Mouse (Mus musculus): ENCODE measurements at regions not wholly inside any gene's neighbourhood (a gene's known extent, or its start where the extent isn't known, plus 50 kb on each side); places are given as distances from the start of the nearest gene placed in this dataset.

DNA sequence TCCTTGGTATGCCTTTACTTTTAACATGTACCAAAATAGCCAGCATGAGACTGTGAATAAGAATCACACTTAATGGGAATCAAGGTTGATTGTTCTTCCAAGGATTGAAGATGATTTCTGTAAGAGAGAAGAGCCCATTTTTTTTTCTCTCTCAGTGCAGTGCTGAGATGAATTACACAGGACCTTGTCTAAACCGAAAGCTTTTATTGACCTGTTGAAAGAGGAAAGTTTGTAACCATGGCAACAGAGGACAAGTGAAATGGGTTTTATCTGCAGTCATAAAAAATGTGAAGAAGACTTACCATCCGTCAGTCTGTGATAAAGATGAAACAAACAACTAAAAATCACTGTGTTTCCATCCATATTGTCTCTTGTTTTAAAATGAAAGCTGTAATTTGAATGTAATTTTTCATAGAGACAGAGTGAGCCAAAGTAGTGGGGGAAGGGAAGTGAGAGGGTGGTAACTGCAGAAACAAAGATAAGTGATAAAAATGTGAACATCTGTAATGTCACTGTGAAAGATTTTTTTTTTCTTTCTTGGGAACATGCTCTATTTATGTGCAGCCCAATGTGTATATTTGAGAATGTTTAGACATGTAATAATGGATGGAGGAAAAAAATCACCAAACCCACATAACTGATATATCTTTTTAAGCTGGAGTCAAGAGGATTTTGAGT, 661.9 kb downstream of the Basp1 start:
- no peak for DNase-seq (ENCODE audit: low spot score in 2 of 2)

DNA sequence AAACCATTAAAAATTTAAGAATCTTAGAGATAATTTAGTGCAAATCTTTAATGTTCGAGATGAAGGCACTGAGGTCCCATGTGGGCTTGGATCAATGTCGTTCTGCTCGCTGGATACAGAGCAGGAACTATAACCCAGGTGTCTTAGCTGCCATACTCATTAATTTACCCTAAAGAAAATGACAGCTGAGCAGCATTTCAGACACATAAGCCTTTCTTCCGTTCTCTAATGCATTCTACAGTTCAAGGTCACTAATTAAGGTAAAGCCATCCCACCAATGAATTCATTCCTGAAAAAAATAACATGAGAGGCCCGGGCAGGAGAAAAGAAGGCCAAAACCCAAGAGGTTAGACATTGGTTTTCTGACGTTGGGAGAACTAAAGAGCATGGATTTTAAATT, 670.3 kb downstream of the Basp1 start:
- no peak for DNase-seq (ENCODE audit: low spot score in 2 of 2)

GRCm38 (mm10) chr15:24725170-24725569, 688.4 kb downstream of the Basp1 start:
- no peak for DNase-seq (ENCODE audit: low spot score in 2 of 2)

GRCm38 (mm10) chr15:24724664-24725063, 688.9 kb downstream of the Basp1 start:
- no peak for DNase-seq (ENCODE audit: low spot score in 2 of 2)

DNA sequence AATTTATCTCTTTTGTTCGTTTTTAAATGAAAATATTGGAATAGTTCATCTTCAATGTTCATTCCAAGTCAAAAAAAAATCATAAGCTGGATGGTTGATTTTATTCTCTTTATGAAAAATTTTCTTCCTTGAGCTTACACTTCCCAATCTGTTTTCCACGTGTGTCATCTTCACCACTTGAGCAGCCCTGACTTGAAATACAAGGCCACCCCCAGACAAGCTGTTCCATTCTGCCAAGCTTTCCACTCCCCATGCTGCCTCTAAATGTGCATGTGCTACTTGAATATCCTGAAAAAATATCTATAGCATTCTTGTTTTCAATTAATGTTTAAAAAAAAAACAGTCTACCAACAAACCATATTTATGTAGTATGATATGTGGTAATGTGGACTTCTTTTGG, 693.2 kb downstream of the Basp1 start:
- no peak for DNase-seq (ENCODE audit: low spot score in 2 of 2)

- DNase-seq (ENCODE audit: low spot score in 2 of 2): no peak
Observed at GRCm38 (mm10) chr15:24682167-24682566, 731.4 kb downstream of the Basp1 start.

DNA sequence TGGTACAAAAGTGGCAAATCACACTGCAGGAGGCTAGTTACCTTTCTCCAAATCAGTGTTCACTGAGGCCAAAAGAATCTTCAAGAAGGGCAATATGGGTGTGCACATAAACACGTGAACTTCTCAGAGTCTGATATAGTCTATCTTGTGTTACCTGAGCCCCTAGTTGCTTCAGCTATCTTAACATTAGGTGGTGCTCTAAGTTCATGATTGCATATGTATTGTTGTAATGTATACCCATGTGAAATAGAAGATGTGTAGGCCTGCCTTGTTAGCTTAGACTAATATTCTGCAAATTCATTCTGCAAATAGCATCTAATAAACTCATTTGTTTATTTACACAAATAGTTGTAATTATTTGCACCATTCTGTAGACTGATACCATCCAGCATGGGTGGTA, 764.6 kb downstream of the Basp1 start:
- no peak for DNase-seq (ENCODE audit: low spot score in 2 of 2)

DNA sequence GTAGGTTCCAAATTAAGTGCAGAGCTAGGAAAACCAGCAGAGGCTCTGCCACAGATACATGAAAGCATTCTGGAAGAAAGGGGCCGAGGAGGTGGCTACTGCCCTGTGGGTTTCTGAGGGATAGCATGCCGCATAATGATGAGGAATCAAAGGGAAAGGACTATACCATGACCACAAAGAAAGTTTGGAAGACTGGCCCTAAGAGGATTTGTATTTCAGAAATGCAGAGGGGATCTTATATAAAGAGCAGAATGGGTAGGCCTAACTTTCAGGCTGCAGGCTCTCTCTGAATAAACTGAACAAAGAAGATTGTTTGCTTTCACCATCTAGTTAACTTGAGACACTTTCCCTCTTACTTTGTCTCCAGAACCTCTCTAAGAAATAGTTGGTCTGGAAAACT, 777.9 kb downstream of the Basp1 start:
- DNase-seq (ENCODE audit: low spot score in 2 of 2): no peak

DNA sequence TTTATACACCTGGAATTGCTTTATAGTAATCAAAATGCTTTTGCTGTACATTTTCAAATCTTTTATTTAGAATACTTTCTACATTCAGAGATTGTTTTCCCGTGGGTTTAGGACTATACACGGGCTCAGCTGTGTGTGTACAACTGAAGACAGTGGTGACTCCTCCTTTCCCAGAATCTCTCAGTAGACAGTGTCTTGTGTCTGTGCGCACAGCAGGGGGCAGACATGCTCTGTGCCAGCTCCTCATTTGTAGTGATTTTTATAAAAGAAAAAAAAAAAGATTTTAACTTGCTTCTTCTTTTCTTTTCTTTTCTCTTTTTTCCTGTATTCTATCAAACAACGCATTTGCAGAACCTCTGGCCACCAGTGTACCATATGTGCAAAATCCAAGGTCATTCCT, 817.3 kb downstream of the Basp1 start:
- no peak for DNase-seq (ENCODE audit: low spot score in 2 of 2)

DNA sequence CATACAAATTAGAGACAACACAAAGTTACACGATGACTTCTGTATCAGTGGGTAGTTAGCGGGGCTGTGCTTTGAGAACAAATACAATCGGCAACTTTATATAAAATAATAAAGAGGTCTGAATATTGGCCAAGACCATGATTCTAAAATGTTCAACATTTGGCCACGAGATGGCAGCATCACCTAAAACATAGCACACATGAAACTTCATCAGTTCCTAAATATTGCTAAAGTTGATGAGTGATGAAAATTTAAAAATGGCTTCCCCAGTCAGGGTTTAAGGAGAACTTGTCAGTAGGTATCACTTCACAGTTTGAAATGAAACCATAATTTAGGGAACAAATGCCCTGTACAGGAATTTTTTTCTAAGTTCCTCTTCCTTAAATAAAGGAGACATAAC, 824.6 kb downstream of the Basp1 start:
- no peak for DNase-seq (ENCODE audit: low spot score in 2 of 2)

DNA sequence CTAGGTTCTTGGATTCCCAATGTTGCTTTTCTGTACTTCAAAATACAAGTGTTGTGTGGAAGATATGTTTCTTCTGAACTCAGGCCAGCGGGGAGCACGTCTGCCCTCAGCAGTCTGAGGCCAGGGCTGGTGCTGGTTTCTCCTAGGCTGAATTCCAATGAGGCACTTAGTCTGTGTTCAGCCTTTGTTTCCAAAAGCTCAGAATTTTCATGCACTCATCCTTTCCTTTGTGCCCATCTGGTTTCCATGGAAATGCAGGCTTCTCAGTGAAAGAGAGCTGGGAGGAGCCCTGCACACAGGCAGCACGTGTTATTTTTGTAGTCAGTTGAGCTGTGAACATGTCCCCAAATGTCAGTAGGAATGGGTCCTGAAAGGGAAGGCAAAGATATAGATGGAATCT, 846.6 kb downstream of the Basp1 start:
- DNase-seq (ENCODE audit: low spot score in 2 of 2): no peak

DNA sequence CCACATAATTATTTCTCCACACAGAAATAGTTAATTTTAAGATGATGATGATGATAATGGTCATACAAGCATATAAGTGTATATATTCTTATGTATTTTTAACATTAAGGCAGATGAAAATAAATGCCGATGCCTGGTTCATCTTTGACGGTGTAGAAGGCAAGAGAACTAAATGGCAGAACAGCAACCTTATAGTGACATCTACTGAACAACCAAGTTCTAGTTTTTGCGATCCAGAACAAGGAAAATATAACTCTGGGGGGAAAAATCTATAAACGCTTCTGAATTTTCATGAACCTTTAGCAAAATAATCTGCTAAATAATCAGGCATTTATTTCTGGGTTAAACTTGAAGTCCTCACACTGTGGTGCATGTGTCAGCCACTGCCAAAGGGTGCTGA, 856.8 kb downstream of the Basp1 start:
- no peak for DNase-seq (ENCODE audit: low spot score in 2 of 2)

- no peak for DNase-seq (ENCODE audit: low spot score in 2 of 2)
Observed at GRCm38 (mm10) chr15:24550108-24550507, 863.5 kb downstream of the Basp1 start.

DNA sequence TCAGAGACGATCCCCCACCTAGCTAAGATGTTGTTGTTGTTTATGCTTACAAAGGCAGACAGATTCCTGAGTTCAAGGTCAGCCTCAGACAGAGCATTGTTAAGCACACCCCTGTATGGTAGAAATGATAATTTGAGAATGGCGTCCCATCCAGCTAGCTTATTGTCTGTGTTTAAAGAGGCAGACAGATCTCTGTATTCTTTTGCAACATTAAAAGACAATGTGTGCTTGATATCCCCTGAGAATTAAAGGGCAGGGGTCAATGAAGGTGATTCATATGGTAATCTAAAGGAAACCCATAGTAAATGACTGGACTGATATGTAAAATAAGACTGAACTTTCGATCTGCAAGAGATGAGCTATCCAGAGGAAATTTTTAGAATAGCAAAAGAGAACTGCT, 883.5 kb downstream of the Basp1 start:
- DNase-seq (ENCODE audit: low spot score in 2 of 2): no peak

DNA sequence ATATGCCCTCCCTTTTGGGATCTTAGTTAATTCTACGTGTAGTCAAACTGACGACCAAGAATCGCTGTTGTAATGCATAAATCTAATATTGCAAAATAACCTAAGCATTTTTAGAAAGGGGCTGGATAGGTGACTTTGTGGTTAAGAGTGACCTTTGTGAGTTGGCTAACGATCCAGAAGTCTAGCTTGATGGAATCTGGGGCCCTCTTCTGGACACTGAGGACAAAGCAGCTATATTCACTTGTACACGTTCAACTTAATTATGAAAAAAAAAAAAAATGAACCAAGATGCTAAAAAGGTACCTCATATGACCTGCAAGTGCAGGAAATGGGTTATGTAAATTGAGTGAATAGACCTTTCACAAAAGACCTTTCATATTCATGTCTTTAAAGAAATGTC, 886.2 kb downstream of the Basp1 start:
- DNase-seq (ENCODE audit: low spot score in 2 of 2): no peak

DNA sequence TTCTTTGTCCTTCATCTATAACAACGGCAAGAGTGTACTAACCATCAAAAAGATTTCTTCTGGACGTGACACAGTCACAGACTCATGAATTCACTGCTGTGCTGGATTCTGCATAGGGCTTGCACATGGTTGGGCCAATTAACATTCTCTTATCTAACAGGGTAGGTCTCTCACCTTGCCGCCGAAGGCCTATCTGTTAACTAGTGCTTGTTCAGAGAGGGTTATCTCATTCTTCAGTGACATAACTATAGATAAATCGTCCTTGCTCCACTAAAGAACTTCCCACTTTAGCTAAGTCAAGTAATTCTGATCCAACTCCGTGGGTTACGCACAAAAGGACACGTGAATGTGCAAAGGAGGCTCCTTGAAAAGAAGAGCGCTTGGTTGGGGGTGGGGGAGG, 899.6 kb downstream of the Basp1 start:
- DNase-seq (ENCODE audit: low spot score in 2 of 2): no peak

GRCm38 (mm10) chr15:24501907-24502559, 911.5 kb downstream of the Basp1 start:
- DNase-seq (ENCODE audit: low spot score in 2 of 2): no peak

GRCm38 (mm10) chr15:24486235-24486634, 927.3 kb downstream of the Basp1 start:
- no peak for DNase-seq (ENCODE audit: low spot score in 2 of 2)

- DNase-seq (ENCODE audit: low spot score in 2 of 2): no peak
Observed at GRCm38 (mm10) chr15:24468239-24468638, 945.3 kb downstream of the Basp1 start.

DNA sequence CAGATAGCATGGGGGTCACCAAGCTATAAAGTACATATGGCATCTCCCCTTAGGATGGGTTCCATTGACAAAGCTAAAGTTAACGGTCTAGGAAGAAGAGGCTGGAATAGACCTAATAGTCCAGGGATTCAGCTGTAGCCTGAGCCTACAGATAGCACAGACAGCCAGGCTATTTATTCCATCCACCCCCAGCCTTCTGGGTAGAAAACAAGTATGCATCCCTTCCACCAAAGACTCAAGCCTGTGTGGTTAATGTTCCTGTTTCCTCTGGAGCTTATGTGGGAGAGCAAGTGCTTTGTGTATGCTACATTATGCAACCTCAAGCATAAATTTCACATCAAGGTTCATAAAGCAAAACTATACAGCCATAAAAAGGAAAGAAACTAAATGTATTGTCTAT, 955.8 kb downstream of the Basp1 start:
- no peak for DNase-seq (ENCODE audit: low spot score in 2 of 2)

DNA sequence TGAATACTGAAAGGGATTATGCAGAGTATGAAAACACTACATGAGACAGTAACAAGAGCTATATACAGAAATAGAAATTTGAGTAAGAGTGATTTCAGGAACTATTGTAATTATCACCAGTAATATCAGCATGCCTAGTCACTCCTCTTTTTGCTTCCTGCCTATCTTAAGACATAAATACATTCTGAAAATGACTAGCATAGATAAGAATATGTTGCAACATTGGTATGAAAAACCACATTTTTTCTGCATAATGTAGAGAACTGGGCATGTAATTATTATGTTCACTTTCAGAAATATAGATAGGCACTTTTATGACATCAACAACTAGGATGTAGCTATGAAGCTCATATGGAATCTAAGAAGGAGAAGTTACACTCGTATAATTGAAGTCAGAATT, 980.5 kb downstream of the Basp1 start:
- DNase-seq (ENCODE audit: low spot score in 2 of 2): no peak

- no peak for DNase-seq (ENCODE audit: low spot score in 2 of 2)
Observed at GRCm38 (mm10) chr15:24429154-24429553, 984.4 kb downstream of the Basp1 start.

DNA sequence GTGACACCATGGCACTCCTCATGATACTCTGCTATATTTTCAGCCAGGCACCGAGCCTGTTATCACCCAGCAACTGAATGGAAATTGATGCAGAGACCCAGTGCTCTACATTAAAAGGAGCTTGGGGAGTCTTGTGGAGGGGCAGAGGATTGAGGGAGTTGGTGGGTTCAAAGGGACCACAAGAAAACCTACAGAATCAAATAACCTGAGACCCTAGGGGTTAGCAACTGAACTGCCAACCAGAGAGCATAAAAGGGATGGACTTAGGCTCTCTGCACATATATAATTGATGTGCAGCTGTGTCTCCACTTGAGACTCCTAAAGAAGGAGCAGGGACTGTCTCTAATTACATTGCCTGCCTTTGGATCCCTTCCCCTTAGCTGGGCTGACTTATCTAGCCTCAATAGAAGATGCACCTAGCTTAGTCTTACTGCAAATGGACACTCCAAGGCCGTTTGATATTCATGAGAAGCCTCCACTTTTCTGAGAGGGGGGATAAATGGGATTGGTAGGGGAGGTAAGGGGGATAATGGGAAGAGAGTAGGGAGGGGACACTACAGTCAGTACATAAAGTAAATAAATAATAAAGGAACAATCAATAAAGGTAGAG, 991.1 kb downstream of the Basp1 start:
- DNase-seq (ENCODE audit: low spot score in 2 of 2): no peak

Data from adrenal gland, postnatal 4 days (tissue).